Mouse (Mus musculus) frontal cortex, adult (tissue): ENCODE data around the gene Eif3g.

Experiments used
- ATAC-seq: cut with Nextera tagmentation; 2 replicates; pipeline ENCODE4 v1.9.2; 2017; ENCODE audit warnings: mild to moderate bottlenecking, moderate library complexity, mixed read lengths; ENCODE audit not compliant: low TSS enrichment

Gene Eif3g

DNA sequence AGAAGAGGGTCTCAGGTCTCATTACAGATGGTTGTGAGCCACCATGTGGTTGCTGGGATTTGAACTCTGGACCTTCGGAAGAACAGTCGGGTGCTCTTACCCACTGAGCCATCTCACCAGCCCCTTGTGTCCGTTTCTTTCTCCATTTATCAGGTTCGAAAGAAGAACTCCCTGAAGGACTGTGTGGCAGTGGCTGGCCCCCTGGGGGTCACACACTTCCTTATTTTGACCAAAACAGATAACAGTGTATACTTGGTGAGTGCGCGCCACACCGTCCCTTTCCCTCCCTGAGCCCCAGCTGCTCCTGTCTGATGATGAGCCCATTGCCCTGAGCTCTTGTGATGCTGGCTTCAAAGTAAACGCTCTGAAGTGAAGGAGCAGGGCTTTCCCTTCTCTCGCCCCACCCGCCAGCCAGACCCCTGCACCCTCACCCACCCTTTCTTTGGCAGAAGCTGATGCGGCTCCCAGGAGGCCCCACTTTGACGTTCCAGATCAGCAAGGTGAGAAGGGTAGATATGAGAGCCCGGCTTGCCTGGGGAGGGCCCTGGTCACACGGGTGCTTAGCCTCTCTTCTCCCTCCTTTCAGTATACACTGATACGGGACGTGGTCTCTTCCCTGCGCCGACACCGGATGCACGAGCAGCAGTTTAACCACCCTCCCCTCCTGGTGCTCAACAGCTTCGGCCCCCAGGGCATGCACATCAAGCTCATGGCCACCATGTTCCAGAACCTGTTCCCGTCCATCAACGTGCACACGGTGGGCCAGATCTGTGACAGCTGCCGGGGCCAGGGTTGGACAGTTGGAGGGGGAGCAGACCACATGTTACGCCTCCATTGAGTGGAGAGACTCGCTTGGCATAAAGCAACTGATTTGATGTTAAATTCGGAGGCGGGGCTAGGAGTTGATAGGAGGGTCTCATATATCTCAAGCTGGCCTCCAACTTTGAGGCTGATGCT, 9.0 kb downstream of the Eif3g start:
- ATAC-seq, result no peak

DNA sequence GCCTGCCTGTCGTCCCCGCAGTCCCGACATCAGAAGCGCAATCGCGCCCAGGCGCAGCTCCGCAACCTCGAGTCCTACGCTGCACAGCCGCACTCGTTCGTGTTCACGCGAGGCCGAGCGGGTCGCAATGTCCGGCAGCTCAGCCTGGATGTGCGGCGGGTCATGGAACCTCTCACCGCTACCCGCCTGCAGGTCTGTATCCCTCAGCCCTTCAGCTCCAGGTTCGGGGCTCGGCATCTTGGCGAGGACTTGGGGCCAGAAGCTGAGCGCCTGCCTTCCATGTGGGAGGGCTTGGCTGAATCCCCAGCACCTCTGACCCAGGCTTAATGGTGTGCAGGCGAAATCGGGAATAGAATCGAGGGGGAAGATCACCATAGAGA, 10.0 kb downstream of the Eif3g start:
- no peak for ATAC-seq

DNA sequence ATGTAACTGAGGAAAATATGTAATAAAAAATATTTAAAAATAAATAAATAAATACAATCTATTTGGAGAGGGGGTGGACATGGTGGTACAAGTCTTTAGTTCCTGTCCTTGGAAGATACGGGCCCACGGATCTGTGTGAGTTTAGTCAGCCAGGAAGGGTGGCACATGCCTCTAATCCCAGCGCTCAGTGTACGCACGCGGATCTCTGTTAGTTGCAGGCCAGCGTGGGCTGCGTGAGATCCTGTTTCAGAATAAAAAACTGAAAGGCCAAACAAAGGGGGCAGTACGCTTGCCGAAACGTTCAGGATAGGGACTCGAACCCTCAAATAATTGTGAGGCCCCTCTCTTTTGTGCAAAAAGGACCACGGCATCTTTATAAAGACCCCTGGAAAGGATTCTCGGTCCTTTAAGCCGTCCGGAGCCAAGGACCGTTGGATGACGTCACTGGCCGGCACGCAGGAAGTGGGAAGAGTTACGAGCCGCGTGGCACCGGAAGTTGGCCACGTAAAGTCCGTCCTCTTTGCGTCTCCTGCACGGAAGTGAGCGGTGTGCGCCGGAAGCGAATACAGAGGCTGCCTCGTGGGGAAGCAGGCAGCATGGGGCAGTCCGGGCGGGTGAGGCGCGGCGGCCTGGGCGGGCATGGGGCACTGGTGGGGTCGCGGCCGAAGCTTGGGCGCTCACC, 10.6 kb downstream of the Eif3g start, which contains the start of gene Ppan:
TSS of gene Ppan (plus strand) at position 472 of the 682 bp plus-strand sequence.
- ATAC-seq, result peak; percentile 98

DNA sequence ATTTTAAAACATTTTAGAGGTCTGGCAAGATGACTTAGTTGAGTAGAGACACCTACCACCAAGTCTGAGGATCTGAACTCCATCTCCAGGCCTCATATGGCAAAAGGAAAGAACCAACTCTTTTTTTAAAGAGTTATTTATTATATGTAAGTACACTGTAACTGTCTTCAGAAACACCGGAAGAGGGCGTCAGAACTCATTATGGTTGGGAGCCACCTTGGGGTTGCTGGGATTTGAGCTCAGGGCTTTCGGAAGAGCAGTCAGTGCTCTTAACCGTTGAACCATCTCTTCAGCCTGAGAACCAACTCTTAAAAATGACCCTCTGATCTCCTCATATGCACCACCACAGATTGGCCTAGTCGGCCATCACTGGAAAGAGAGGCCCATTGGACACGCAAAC, 11.2 kb downstream of the Eif3g start:
- no peak for ATAC-seq

DNA sequence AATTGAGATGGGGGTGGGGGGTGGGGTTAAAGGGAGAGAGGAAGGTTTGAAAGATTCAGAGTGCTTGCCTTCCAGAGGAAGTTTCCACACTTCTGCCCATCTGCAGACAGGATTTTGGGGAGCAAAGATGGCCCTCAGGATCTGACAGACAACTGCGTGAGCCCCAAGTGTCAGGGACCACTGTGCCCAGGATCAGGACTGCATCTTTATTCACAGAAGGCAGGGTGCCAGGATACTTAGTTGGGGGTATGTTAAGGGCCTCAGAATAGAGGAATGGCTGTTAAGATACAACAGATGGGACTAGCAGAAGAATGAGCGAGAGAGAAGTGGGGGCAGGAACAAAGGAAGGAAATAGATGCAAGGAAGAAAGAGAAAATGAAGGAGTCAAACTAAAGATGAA, 11.9 kb downstream of the Eif3g start:
- ATAC-seq, result no peak

DNA sequence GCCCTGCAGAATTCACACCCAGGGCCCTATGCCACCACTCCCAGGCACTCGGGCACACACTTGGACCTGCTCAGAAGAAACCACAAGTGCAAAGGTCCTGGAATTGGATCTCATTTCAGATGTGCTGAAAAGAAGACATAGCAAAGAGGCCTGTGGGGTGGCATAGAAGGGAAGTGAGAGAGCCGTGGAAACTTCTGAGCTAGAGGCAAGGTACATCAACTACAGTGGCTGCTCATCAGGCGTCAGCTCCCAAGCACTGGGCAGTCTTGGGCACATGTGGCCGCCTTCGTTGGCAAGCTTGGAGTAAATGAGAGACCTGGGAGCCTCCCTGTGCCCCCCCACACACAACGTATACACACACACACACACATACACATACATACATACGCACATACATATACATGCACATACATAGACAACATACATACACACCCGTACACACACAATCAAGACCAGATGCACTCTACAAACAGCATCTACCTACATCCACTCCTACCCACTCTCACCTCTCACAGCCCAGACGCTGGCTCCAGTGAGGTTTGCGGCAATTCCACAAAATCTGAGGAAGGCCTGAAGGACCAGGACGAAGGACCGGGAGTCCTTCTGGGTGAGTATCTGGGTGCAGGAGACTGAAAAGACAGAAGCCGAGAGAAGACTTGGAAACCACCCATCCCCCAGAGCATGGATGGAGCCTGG, 19.2 kb downstream of the Eif3g start, which contains the start of gene Angptl6:
TSS of gene Angptl6 (minus strand) at position 631 of the 696 bp plus-strand sequence.
- ATAC-seq, result no peak

DNA sequence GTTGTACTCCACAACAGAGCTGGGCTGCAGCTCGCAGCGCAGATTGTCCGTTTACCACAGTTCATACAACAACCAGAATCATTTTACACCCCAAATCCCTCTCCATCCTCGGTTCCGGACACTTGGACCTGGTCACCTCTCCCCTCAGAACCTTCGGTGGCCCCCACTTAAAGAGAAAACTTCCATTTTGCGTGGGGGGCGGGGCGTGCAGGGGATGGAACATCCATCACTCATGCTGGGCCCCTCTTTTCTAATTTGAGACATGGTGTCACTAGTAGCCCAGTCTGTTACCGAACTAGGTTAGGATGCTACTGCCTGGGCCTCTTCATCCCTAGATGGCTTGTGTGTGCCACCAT, 19.7 kb downstream of the Eif3g start:
- 0 out of 2 replicates have a peak, but pooled peaks have one; percentile 0 for ATAC-seq

DNA sequence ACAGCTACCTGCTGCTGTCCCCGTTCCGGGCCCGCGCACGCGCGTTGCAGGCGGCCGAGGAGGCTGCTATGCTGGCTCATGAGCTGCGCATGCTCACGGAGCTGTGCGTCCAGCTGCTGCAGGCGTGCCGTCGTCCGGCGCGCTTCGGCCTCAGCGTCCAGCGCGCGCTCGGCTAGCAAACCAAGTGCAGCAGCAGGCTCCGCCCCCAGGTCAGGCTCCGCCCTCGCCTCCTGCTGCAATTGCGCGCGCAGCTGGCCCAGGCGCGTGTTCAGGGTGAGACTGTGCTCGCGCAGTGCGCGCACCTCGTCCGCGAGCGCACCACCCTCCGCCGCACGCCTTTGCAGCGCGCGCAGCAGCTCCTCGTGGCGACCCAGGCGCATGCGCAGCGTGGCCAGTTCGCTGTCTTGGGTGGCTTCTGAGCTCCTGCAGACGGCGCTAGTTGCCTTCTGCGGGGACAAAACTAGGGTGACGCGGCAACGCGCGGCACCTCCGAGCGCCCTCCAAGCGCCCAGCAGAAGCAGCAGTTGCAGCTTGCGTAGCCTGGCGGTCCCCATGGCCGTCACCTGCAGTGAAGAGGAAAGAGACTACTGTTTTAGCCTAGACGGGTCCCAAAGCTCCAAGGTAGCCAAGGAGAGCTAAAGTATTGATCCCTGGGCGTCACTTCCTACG, 20.2 kb downstream of the Eif3g start:
- ATAC-seq, result peak; percentile 86

DNA sequence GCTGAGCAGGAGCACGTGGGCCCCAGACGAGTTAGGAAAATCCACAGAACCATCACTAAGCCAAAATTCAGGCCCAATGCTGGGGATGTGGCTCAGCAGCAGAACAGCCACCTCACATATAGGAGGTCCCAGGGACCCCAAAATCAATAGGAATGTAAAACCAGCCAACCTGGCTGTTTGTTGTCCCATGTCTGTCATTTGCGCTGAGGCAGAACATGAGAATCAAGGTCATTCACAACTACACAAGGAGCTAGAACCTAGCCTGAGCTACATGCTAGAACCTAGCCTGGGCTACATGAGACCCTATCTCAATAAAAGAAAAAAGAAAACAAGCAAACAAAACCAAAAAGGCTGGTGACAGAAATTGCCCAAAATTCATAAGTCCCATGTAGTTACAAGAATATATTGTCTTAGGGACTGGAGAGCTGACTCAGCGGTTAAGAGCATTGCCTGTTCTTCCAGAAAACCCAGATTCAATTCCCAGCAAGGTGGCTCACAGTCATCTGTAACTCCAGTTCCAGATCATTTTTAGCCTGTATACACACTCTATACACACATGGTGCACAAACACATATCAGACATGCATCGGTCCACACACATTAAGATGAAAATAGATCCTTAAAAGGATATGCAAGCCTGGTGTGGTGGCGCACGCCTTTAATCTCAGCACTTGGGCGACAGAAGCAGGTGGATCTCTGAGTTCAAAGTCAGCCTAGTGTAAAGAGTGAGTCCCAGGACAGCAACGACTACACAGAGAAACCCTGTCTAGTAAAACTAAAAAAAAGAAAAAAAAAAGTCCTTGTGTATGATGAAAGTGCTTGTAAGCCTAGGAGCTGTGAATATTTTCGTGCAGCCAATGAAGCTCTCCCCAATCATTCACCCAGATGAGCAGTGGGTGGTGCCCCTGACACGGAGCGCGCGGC, 21.0 kb downstream of the Eif3g start:
- no peak for ATAC-seq

DNA sequence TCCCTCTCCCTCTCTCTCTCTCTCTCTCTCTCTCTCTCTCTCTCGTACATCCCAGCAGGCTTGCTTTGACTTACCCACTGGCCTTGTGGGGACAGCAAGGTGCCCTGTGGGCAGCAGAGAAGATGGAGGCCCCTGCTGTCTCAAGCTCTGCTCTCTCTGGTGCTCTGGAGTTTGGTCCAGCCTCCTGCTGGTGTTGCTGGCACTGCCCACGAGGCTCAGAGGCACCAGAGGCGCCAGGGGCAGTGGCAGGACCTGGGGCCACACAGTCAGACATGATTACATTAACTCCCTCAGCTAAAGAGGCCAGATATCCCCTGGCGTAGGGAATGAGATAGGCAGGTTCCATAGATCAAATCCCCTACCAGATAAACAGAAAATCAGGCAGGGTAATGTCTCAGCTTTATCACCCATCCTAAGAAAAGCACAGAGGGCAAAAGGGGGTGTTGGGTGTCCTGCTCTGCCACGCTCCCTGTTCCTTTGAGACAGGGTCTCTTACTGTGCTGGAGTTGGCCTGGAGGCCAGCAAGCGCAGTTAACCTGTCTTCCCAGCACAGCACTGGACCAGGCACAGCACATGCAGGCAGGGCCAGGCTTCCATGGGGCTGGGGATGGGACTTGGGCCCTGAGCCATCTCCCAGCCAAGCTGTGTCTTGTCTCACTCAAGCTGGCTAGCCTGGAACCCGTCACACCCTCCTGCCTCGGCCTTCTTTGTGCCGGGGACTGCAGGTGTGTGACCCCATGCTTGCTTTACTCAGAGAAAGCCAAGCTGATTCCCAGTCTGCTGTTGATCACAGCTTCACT, 21.9 kb downstream of the Eif3g start:
- no peak for ATAC-seq

DNA sequence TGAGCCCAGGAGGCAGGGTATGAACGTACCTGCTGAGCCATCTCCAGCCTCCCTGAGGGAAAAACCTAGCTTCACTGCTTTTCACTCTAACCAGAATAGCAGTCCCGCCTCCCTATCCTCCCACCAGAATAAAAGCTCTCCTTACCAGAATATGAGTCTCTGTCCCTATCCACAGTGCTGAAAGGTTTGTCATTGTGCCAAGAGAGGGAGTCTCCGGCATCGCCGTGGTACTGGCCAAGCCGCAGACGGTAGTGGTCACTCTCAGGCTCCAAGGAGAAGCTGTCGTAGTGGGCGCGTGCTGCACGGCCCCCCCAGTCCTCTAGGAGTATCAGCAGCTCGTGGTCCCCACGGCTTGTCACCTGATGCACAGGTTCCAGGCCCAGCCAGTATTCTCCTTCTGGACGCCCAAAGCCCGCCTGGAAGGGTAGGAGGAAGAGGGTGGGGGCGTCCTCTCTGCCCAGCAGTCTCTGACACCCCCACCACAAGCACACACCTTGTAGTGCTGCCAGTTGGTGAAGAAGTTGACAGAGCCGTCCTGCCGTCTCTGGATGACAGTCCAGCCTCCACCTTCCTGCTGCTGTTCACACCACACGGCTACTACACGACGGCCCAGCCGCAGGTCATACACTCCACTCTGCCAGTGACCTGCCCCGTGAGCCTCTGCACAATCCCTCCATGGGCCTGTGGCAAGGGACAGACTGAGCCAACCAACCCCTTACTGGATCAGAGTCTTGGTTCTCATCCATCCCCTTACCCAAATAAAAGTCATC, 23.2 kb downstream of the Eif3g start:
- peak; percentile 31 for ATAC-seq

DNA sequence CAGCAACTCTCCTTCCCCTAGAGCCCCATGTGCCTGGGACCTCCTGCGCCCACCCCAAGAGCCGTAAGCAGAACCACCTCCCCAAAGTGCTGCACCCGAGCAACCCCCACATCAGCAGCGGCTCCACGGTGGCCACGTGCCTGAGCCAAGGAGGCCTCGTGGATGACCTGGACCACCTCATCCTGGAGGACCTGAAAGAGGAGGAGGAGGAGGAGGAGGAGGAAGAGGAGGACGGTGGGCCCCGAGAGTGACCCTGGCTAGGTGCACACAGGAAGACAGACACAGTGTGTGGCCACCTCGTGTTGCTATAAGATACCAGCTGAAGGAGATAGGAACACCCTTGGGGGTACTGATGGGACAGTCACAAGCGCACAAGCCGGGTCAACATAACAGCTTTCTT, 24.9 kb downstream of the Eif3g start:
- ATAC-seq, result no peak

DNA sequence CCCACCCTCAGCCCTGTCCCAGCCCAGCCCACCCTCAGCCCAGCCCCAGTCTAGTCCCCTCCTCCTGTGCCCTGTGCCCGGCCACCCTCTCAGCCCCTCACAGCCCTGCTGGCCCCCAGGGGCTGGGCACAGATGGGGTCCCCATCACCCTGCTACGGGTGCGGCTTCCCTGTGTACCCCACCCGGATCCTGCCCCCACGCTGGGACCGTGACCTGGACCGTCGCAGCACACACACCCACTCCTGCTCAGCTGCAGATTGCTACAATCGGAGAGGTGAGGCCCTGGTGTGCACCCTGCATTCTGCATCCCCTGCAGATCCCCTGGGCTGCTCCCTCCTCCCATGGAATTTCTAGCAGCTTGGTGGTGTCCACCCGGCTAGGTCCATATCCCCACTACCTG, 25.4 kb downstream of the Eif3g start:
- no peak for ATAC-seq

DNA sequence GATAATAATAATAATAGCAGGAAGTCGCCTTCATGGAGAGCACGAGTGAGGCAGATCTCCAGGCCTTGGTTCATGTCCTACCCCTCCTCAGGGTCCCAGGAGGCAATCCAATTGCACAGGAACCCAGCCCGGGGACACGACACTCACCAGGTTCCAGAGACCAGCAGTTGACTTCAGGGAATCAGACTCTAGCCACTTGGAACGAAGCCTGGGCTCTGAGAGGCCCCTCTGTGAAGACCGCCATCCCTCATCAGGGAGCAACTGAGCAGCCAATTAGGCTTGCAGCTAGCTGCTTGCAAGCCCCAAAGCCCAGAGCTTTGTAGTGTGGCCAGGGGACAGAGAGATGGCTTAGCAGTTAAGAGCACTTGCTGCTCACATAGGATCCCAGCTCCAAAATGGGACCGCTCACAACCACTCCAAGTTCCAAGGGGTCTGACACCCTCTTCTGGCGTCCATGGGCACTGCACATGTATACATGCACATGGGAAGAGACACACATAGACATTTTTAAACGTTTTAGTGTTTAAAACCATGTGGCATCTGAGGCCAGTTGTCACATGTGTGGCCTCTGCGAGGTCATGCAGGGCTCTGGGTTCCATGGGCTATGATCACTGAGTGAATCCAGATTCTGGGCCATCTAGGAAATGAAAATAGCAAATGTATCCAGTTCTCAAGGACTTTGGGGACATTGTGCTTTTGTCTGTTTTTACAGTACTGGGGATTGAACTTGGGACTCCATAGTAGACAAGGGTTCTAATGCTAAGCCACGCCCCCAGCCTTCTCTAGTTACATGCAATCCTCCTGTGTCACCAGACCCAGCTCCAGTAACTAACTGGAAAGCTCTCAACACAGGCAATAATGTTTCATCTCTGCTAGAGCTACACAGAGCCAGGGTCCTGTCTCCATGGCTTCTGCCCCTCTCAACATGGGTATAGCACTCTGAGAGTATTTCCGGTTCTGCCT, 27.9 kb downstream of the Eif3g start:
- no peak for ATAC-seq

DNA sequence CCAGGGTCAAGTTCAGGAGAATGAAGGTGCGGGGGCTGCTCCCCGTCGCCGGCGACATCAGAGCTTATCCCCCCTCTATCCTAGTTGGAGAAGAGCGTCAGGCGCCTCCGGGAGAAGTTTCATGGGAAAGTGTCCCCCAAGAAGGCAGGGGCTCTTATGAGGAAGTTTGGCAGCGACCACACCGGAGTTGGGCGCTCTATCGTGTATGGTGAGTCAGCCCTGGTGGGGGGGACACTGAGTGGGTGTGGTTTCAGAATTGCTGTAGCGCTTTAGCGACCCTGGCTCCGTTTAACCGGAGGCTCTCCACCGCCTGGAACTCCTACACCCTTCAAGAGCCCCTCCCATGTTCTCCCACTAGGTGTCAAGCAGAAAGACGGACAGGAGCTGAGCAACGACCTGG, 29.2 kb downstream of the Eif3g start:
- no peak for ATAC-seq

DNA sequence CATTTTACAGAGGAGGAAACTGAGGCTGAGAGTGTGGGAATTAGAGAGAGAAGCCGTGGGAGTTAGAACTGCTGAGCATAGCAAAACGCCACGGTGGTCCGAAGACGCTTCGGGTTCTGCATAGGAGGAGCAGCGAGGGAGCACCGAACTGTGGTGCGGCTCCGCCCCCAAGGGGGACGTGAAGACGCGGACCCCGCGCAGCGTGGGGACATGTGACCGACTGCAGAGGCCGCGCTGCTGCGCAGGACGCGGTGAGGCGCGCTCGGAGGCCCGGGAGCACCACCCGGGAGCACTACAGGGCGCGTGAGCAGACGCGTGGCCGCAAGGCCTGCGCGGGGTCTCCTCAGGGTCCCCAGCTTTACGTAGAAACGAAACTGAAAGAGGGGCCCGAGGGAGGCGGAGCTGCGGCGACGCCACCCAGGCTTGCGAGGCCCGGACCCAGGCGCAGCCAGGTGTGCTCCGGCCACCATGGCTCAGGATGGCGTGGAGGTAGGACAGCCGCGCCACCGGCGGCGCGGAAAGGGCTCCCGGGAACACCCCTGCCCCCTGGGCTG, 29.9 kb downstream of the Eif3g start, which contains the start of gene A230050P20Rik:
TSS of gene A230050P20Rik (plus strand) at position 195 of the 554 bp plus-strand sequence.
- ATAC-seq, result peak; percentile 83

DNA sequence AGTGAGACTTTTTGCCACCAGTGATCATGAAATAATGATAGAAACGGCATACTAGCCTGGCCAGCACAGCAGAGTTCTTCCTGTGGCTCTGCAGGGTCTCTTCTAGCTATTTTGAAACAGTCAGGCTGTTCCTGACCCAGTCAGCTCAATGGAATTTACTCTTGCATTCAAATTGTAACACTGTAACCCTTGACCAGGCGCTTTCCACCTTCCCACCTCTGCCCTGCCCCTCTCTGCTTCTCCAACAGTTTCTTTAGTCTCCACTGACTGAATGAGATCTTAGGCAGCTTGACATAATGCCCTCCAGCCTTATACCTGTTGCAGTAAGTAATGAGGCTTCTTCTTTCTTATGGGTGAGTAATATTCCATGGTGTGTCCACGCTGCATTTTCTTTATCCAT, 31.5 kb downstream of the Eif3g start:
- ATAC-seq, result no peak
